Mouse (Mus musculus): ENCODE data around the gene OR5BS1P.
A peak's percentile ranks its signal among the peaks of the same experiment; 100 is the strongest.
"Not testable (repeated sequence)": the region's sequence is repeated elsewhere in the genome, so short reads cannot be mapped to it uniquely, and the experiment has no call there.

Gene OR5BS1P

DNA sequence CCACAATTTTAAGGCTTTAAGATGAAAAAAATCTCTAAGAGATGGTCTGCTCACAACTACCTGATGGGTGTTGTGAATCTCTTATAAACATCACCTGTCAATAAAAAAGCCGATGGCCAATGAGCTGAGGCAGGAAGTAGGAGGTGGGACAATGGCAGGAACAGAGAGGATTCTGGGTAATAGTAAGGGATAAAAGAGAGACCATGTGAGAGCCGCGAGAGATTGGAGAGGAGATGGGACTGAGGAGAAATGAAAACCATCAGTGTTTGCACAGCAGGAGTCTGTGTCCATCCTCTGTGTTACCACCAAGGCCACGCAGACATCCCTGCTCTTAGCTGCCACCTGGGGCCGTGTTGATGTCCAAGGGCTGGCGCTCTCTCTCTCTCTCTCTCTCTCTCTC is 37.6 kb downstream of the OR5BS1P start:
- DNase-seq: no peak

DNA sequence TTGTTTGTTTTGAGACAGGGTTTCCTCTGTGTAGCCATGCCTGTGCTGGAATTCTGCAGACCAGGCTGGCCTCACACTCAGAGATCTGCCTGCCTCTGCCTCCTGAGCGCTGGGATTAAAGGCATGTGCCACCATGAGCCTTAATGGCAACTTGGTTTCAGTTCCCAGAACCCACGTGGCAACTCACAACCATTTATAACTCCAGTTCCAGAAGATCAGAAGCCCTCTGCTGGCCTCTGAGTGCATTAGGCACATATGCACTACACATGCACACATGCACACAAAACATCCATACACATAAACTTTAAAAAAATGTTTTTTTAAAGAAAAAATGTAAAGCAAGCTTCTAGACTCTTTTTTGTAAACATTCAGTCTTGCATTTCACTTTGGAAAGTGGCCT is 39.7 kb downstream of the OR5BS1P start:
- DNase-seq: no peak

DNA sequence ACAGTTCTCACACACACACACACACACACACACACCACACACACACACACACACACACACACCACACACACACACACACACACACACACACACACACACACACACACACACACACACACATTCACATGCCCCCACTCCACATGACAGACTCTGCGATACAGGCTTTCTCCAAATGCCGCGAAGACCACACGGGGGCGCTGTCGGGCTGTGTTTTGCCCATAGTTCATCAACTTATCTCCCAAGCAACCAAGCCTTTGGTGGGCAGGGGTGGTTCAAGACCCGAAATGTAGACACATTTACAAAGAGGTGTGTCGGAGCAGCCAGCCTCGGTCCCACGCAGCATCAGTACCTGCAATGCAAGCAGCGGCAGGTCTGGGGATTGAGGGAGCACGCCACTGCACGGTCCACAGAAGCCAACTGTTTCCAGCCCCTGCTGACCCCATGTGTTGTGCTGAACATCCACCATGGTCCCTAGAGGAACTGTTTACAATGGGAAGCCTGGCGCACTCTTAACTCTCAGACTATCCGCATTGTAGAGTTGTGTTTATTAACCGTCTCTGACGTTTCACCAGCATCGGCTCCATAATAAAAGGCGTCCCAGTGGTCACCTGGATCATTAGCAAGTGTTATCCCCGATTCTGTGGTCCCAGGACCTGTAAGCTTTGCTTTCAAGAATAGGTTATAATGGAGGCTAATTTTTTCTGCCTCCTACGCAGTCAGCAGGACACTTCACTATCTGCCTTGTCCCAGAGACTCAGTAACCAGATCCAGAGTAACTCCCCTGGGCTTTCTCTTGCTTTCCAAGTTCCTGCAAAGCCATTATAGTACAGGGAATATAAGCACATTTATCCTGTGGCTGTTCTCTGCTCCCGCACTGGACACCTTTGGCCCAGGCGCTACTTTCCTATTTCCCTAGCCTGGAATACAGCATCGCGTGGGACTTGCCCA is 41.0 kb downstream of the OR5BS1P start:
- DNase-seq: peak; percentile 66 to 85

DNA sequence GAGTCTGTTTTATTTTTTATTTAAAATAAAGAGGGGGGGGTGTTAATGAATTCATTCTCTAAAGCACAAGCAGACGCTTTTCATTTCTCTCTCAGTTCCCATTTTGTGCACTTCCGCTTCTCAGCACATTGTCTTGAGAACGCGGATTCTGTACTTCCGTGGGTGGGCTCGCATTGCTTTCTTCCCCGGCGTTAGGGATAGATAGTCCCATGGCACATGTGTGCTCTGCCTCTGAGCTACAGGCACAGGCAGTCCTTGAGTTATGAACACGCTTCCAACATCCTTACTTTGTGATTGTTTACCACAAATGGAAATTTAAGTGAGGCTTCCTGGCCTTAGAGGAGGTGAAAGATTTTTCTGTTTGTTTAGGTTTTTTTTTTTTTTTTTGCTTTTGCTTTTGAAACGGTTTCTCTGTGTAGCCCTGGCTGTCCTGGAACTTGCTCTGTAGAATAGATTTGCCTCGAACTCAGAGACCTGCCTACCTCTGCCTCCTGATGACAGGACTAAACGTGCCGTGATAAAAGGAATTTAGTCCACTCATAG is 41.8 kb downstream of the OR5BS1P start:
- peak; percentile 46 for DNase-seq

DNA sequence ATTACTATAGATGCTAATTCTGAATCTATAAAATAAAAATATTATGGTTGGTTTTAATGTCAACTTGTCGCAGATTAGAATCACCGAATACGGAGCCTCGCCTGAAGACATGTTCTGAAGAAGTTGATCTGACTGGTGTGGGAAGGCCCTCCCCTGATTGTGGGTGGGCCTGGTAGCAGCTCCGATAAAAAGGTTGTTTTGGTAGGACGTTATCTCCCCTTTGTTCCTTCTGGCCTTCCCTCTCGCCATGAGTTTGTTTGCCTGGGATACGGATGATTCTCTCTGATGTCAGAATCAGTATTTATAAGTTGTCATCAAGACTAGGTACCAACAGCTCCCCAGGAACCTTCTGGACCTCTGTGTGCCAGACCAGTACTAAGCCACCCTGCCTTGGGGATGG is 42.5 kb downstream of the OR5BS1P start:
- DNase-seq: no peak

DNA sequence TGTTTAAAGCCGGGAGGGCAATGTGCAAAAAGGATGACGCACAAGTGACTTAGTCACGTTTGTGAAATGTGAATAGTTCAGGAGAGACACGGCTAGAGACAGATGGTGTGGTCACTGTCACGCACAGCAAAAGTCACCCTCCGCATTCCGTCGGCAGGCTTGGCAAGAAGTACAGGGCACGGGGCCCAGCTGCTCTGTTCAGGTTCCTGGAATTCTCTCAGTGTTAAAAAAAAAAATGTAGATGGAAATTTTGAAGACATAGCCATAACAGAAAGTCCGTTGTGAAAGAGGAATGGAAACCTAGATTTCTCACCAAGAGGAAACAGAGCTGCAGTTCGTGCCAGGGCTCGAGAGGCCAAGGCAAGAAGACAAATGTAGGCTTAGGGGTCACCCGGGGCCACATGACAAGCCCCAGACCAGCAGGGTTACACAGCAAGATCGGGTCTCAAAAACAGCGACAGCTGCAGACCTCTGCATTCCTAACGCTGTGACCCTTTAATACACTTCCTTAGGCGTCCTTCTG is 43.2 kb downstream of the OR5BS1P start:
- DNase-seq: peak; percentile 36 to 39

DNA sequence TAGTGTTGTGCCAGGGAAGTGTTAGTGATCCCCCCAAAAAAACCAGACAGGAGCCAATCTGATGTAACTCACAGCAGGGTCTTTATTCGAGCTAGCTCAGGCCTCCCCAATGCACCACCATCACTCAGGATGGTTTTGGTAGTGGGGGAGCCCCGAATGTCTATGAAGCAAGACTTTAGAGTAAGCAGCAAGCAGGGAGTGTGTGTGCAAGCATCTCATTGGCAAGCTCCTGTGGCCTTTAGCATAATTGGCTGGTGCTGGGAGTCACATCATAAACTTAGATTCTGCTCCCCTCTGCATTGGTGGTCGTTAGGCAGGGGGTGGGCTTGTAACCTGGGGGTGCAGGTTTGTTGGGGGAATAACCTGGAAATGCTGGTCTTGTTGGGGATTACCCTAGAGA is 44.0 kb downstream of the OR5BS1P start:
- not testable (repeated sequence) for DNase-seq

DNA sequence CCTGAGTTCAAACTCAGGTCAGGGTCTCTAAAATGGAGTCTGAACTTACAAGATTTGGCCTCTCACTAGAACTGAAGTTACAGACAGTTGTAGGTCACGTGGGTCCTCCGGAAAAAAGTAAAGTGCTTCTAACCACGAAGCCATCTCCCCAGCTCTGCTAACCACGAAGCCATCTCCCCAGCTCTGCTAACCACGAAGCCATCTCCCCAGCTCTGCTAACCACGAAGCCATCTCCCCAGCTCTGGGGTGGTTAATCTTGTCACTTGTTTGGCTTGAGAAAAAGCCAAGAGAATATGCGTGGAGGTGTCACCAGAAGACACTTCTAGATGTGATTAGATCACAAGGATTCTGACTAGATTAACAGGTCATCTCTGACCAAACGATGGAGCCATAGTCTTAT is 44.5 kb downstream of the OR5BS1P start:
- peak; percentile 23 to 26 for DNase-seq

DNA sequence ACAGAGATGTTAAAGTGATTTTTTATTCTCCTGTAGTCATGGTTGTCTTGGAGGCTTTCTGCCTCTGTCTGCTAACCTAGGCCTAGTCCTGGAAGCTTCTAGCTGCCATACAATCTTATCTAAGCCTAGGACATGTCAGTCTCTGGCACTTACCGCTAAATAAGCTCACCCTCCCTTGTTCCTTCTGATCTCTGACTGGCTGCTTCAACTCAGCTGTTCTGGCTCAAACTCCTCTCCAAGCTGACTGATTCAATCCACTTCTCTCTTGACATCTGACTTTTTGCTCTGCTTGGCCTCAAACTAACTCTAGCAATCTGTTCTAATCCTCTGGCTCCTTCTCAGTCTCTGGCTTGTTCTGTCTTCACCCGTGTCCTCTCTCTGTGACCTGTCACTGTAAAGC is 45.1 kb downstream of the OR5BS1P start:
- not testable (repeated sequence) for DNase-seq

DNA sequence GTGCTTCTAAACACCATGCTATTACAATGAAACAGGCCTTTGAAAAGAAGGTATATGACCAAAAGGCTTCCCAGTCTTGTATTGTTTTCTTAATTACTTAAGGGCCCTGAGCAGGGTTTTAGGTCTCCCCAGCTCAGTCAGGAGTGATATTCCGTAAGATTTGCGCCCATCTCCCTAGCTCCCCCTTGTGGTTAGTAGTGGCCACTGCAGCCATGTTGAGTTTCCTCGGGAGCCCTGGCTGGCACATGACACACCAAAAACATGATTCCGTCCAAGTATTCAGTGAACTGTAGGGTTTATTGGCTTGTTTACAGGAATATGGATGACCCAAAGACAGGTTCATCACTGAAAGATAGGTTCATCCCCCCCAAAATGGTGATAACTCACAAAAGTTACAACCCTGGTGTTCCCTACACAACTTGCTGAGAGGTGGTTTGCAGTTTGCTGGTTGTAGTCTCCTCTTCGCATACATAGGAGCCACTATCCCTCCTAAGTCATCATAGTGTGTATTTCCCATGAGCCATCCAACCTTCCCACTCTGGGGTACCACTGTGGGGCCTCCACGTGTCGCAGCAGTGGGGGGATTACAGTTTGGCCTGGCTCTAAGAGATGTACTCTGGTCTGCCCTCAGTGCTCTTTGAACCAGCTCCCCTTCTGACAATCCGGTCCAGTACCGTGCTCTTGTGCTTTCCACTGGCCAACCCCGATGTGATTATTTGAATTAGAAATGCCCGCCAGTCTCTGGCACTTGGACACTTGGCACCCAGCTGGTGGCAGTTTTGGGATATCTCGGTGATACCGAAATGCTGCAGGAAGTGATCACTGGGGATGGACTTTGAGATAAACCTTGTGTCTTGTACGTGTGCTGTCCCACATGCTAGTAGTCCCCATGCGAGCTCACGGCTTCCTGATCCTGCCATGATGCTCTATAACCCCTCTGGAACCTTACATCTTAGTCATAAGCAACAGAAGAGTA is 48.0 kb downstream of the OR5BS1P start:
- DNase-seq: peak; percentile 35 to 64

DNA sequence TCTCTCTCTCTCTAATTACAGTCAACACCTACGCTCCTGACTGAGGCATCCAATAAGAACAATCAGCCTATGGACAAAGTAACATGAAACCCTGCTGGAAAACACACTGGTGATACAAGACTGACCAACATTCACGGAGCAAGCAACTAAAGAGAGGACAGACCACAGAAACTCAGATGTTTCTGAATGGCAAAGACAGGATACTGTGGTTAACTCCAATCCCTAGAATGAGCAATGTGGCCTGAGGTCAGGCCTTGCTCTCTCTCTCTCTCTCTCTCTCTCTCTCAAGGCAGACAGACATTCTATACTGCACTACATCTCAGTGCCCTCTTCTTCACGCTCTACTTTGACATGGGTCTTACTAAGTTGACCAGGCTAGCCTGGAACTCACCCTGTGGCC is 51.5 kb downstream of the OR5BS1P start:
- DNase-seq: no peak

DNA sequence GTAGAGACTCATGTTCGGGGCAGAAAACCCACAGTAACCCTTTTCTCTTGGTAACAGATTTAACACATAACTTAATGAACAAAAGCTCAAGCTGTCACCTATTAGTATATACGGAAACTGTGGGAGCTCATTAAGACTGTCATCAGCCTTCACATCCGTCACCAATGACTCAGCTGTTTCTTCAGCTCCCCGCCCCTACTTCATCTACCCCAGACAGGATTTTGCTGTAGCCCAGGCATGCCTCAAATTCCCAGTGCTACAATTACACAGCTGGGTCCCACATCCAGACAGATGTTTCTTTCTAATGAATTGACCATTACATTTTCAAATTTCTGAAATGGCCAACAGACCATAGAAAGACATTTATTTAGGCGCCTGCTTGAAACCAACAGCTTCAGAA is 56.4 kb downstream of the OR5BS1P start:
- no peak for DNase-seq

DNA sequence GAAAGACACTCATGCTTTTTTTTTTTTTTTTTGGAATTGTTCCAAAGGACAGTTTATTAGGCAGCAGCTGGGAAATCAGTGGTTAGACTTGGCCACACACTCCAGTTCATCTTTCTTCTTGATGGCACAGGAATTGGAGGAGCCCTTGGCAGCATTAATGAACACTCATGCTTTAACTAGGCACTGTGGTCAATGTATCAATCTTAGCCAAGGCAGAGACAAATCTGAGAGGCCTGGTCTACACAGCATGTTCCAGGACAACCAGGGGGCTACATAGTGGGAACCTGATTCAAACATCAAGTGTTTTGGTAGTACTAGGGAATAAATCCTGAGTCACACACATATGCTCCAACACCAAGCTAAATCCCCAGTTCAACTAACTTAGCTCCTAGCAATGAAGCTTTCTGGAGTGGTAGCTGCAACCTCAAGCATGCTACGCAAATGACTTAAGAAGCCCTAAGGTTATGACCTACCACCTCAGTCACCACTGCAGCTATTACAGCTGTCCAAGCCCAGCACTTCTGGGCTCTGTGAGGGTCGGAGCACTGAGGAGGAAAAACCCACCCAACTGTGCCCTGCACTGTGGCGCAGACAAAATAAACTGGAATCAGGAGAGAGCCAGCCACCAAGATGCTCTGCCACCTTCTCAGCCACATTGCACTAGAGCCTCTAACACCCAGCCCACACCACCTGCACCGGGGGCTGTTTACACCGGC is 57.5 kb downstream of the OR5BS1P start:
- DNase-seq: no peak

DNA sequence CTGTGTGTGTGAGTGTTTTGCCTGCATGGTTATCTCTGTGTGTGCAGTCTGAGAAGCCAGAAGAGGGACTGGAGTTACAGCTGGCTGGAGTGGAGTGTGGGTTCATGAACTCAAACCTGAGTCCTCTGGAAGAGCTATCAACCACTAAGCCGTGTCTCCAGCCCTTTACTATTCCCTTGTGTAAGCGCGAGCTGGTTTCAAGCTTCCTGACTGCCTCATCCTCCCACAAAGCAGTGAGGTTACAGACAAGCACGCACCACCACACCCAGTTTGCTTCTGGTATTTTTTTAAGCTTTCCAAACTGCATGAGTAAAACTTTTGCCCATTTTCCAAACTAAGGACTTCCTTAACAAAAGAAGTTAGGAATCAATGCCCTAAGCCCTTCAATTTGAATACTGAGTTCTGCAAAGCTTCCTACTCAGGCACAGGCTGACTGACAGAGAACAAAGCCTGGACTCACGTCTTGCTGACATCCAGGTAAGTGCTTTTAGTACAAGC is 58.4 kb downstream of the OR5BS1P start:
- no peak for DNase-seq
